Comparison of ENCODE assay signal across 13 mouse cellular contexts in genomic region chr6:94308498-94308897, GRCm38 (mm10). TPM values are rescaled to one million over a fixed set of nuclear protein-coding genes. Genes with fewer than 3 reads are reported as not detected.
DNase-seq lines count a peak whose midpoint lies in the region; ATAC-seq and TF ChIP-seq lines count a peak whose summit lies in the region.
"Had no signal": no experiment of that assay in that cellular context is flagged by ENCODE, and none has a peak within 500 bp of the region (broad histone marks: within the 10 kb centered on the region; RNA-seq: fewer than 3 reads in every experiment).

No protein-coding gene starts in this region.

- H3K4me1 ChIP-seq in heart, embryonic 13.5 days = peaks cover 19% of the 10 kb centered on the region
- H3K4me1 ChIP-seq in lung, embryonic 16.5 days (replicated peaks; ENCODE audit: control insufficient read depth, insufficient read depth, low read length) = peaks cover 5% of the 10 kb centered on the region; the same call in 1 of the 2 replicates
- H3K4me1 ChIP-seq in lung, postnatal 0 days (ENCODE audit: insufficient read depth, low read depth, low read length) = no peaks in the 10 kb centered on the region
- H3K4me1 ChIP-seq in embryonic facial prominence, embryonic 14.5 days (ENCODE audit: control insufficient read depth, insufficient read depth, low read length) = peaks cover 6% of the 10 kb centered on the region; the same call in 1 of the 2 replicates
- H3K4me1 ChIP-seq: liver, embryonic 15.5 days had no signal

- H3K9me3 ChIP-seq in heart, embryonic 13.5 days = 0 out of 2 replicates have a peak, but pooled peaks cover 3% of the 10 kb centered on the region
- H3K9me3 ChIP-seq in lung, embryonic 16.5 days (ENCODE audit: control insufficient read depth, low read length) = no peaks in the 10 kb centered on the region
- H3K9me3 ChIP-seq in lung, postnatal 0 days (ENCODE audit: low read length) = no peaks in the 10 kb centered on the region
- H3K9me3 ChIP-seq in embryonic facial prominence, embryonic 14.5 days (ENCODE audit: control insufficient read depth, low read length) = 0 out of 2 replicates have a peak, but pooled peaks cover 3% of the 10 kb centered on the region
- H3K9me3 ChIP-seq: liver, embryonic 15.5 days had no signal

- no peaks in the 10 kb centered on the region for H3K27me3 ChIP-seq in heart, embryonic 13.5 days (replicated peaks)
- H3K27me3 ChIP-seq in lung, embryonic 16.5 days (ENCODE audit: control insufficient read depth, insufficient read depth, low read depth, low read length) = no peaks in the 10 kb centered on the region
- H3K27me3 ChIP-seq in lung, postnatal 0 days (replicated peaks; ENCODE audit: insufficient read depth, low read length) = no peaks in the 10 kb centered on the region
- no peaks in the 10 kb centered on the region for H3K27me3 ChIP-seq in embryonic facial prominence, embryonic 14.5 days (replicated peaks; ENCODE audit: control insufficient read depth, insufficient read depth, low read length)
- H3K27me3 ChIP-seq: liver, embryonic 15.5 days had no signal

- no peak overlapping the region for H3K27ac ChIP-seq in heart, embryonic 13.5 days (replicated peaks)
- H3K27ac ChIP-seq in lung, embryonic 16.5 days (ENCODE audit: low read length) = no peak overlapping the region
- no peak overlapping the region for H3K27ac ChIP-seq in lung, postnatal 0 days (ENCODE audit: low read length)
- H3K27ac ChIP-seq in embryonic facial prominence, embryonic 14.5 days (replicated peaks; ENCODE audit: low read depth, low read length) = no peak overlapping the region
- H3K27ac ChIP-seq: liver, embryonic 15.5 days had no signal

- TF ChIP-seq EP300 in lung, postnatal 0 days (IDR thresholded peaks at IDR 0.05) = no peak

- 33% methylated on average over 7 of the region's 7 CpGs for WGBS in heart, embryonic 13.5 days
- WGBS in lung, embryonic 16.5 days = 27% methylated on average over 7 of the region's 7 CpGs
- 27% methylated on average over 7 of the region's 7 CpGs for WGBS in lung, postnatal 0 days
- WGBS in embryonic facial prominence, embryonic 14.5 days = 18% methylated on average over 7 of the region's 7 CpGs

- no peak overlapping the region for H3K4me2 ChIP-seq in heart, embryonic 13.5 days
- no peak overlapping the region for H3K4me2 ChIP-seq in lung, embryonic 16.5 days (ENCODE audit: low read depth, low read length)
- no peak overlapping the region for H3K4me2 ChIP-seq in lung, postnatal 0 days (replicated peaks; ENCODE audit: low read depth, low read length)
- peak overlapping the region; percentile 23; the same call in 1 of the 2 replicates for H3K4me2 ChIP-seq in embryonic facial prominence, embryonic 14.5 days (ENCODE audit: low read depth, low read length)
- H3K4me2 ChIP-seq: liver, embryonic 15.5 days had no signal

- no peak for ATAC-seq in heart, embryonic 13.5 days (ENCODE audit: extremely low read depth, insufficient number of reproducible peaks, low FRiP score, low TSS enrichment)
- ATAC-seq in lung, embryonic 16.5 days (ENCODE audit: low read depth) = peak; percentile 64
- ATAC-seq in lung, postnatal 0 days = no peak
- ATAC-seq in embryonic facial prominence, embryonic 14.5 days (ENCODE audit: low read depth) = no peak

- no peaks in the 10 kb centered on the region for H3K36me3 ChIP-seq in heart, embryonic 13.5 days
- no peaks in the 10 kb centered on the region for H3K36me3 ChIP-seq in lung, embryonic 16.5 days (ENCODE audit: control insufficient read depth, insufficient read depth, low read length)
- H3K36me3 ChIP-seq in lung, postnatal 0 days (ENCODE audit: insufficient read depth, low read length) = no peaks in the 10 kb centered on the region
- no peaks in the 10 kb centered on the region for H3K36me3 ChIP-seq in embryonic facial prominence, embryonic 14.5 days (ENCODE audit: control insufficient read depth, insufficient read depth, low read length)
- H3K36me3 ChIP-seq: liver, embryonic 15.5 days had no signal

- no peak for TF ChIP-seq CTCF in lung, postnatal 0 days (IDR thresholded peaks at IDR 0.05)

- DNase-seq in heart, adult 9 months (ENCODE audit: low spot score in 2 of 2) = no peak
- no peak for DNase-seq in lung, postnatal 0 days (ENCODE audit: low spot score)
- peak; percentile 16 for DNase-seq in brain, adult 2 months (ENCODE audit: low read depth, low spot score)
- DNase-seq in embryonic facial prominence, embryonic 14.5 days (ENCODE audit: low spot score) = peak; percentile 82
- DNase-seq in adrenal gland, postnatal 4 days (ENCODE audit: low spot score in 2 of 2) = no peak
- DNase-seq: adrenal gland, postnatal 14 days; cerebellum, adult 11 months; gastrocnemius, postnatal 36 days; heart, postnatal 36 days; layer of hippocampus, adult 9-11 months had no signal

- H3K4me3 ChIP-seq in heart, embryonic 13.5 days = no peak overlapping the region
- no peak overlapping the region for H3K4me3 ChIP-seq in lung, embryonic 16.5 days (ENCODE audit: low read length)
- no peak overlapping the region for H3K4me3 ChIP-seq in lung, postnatal 0 days (ENCODE audit: low read depth, low read length)
- H3K4me3 ChIP-seq in embryonic facial prominence, embryonic 14.5 days (ENCODE audit: low read depth, low read length) = no peak overlapping the region
- H3K4me3 ChIP-seq: liver, embryonic 15.5 days had no signal

- 0 out of 2 replicates have a peak overlapping the region, but pooled peaks have one; percentile 25 for H3K9ac ChIP-seq in heart, embryonic 13.5 days
- no peak overlapping the region for H3K9ac ChIP-seq in lung, embryonic 16.5 days (ENCODE audit: low read length)
- no peak overlapping the region for H3K9ac ChIP-seq in lung, postnatal 0 days (replicated peaks; ENCODE audit: low read depth)
- H3K9ac ChIP-seq in embryonic facial prominence, embryonic 14.5 days (ENCODE audit: low read depth, low read length) = no peak overlapping the region
- H3K9ac ChIP-seq: liver, embryonic 15.5 days had no signal

RNA-seq across cellular contexts. Expression of gene Magi1, which starts 24.8 kb away (rescaled TPM):
- polyA plus RNA-seq in heart, embryonic 13.5 days (2015; fragmentation: Nextera tagmentation; extraction: Ambion mirVana) = 7.3 and 7.5 TPM in 2 replicates
- polyA plus RNA-seq in lung, embryonic 16.5 days (2015; fragmentation: Nextera tagmentation; extraction: Ambion mirVana) = 8.9 and 9.4 TPM in 2 replicates
- 10.7 and 12.9 TPM in 2 replicates for polyA plus RNA-seq in lung, postnatal 0 days (2015; fragmentation: Nextera tagmentation; extraction: Ambion mirVana)
- 6.8 and 8.8 TPM in 2 replicates for polyA plus RNA-seq in embryonic facial prominence, embryonic 14.5 days (2014; fragmentation: Nextera tagmentation; extraction: Ambion mirVana)
- 10 to 100 TPM; 27.2 to 29.0 TPM for total RNA-seq in adrenal gland, postnatal 4 days (2021)

Comparison
In these comparisons a context has a peak if more than half of its experiments do, and no peak if none do; other contexts are left out.
1. DNase-seq: peak in brain, adult 2 months (single experiment) and embryonic facial prominence, embryonic 14.5 days (single experiment); none in heart, adult 9 months (0 of 2), lung, postnatal 0 days (single experiment) and adrenal gland, postnatal 4 days (0 of 2).